Mouse (Mus musculus) neural tube, embryonic 14.5 days (tissue): ENCODE data around the gene Gpr63. TPM values are rescaled to one million over a fixed set of nuclear protein-coding genes. Genes with fewer than 3 reads are reported as not detected.

Source experiments
- ATAC-seq: fragments of 200-750 bp; cut with Nextera tagmentation; 2 replicates; pipeline ENCODE4 v1.8.0; 2017; ENCODE audit warnings: low read depth, mild to moderate bottlenecking, moderate TSS enrichment, moderate library complexity
- H3K27ac ChIP-seq: fragments of 300-500 bp; sonication (generic); 2 replicates; pipeline ENCODE4 v1.5.1; 2014; ENCODE audit warnings: low read depth, mild to moderate bottlenecking, control low read depth, low read length, moderate library complexity, mixed read lengths
- H3K27me3 ChIP-seq: fragments of 300-500 bp; sonication (generic); 2 replicates; pipeline ENCODE4 v1.6.1; 2014; ENCODE audit warnings: low read length; ENCODE audit not compliant: control insufficient read depth, insufficient read depth
- H3K36me3 ChIP-seq: fragments of 300-500 bp; sonication (generic); 2 replicates; pipeline ENCODE4 v1.6.1; 2014; ENCODE audit warnings: low read length, mixed read lengths; ENCODE audit not compliant: control insufficient read depth, insufficient read depth
- H3K4me1 ChIP-seq: fragments of 300-500 bp; sonication (generic); 2 replicates; pipeline ENCODE4 v1.6.1; 2014; ENCODE audit warnings: low read length; ENCODE audit not compliant: control insufficient read depth, insufficient read depth
- H3K4me2 ChIP-seq: fragments of 300-500 bp; sonication (generic); 2 replicates; pipeline ENCODE4 v1.6.1; 2014; ENCODE audit warnings: mild to moderate bottlenecking, low read depth, low read length, control low read depth
- H3K4me3 ChIP-seq: fragments of 300-500 bp; sonication (generic); 2 replicates; pipeline ENCODE4 v1.5.1; 2014; ENCODE audit warnings: low read depth, low read length, control low read depth, mixed read lengths
- H3K9ac ChIP-seq: fragments of 300-500 bp; sonication (generic); replicated peaks from 2 replicates; pipeline ENCODE4 v1.6.1; 2014; ENCODE audit warnings: low read depth, mild to moderate bottlenecking, control low read depth, low read length, mixed read lengths
- H3K9me3 ChIP-seq: fragments of 300-500 bp; sonication (generic); 2 replicates; pipeline ENCODE4 v1.6.1; 2016; ENCODE audit warnings: low read length; ENCODE audit not compliant: control insufficient read depth
- WGBS: fragments of 180-500 bp; shearing (Covaris S2); extraction: QIAGEN DNeasy Blood & Tissue Kit; methylation state at CpG from one replicate; pipeline ENCODE4 v1.1.7; 2014; 5-methylcytosine and 5-hydroxymethylcytosine counted together
- polyA plus RNA-seq: library from polyadenylated mRNA; unstranded; fragments of >200 nt; fragmentation: Nextera tagmentation; extraction: Ambion mirVana; gene quantifications from 2 replicates; pipeline ENCODE4 v1.2.1, GENCODE M21; 2014

Gene Gpr63
- 1.4 and 3.2 TPM in 2 replicates for polyA plus RNA-seq

DNA sequence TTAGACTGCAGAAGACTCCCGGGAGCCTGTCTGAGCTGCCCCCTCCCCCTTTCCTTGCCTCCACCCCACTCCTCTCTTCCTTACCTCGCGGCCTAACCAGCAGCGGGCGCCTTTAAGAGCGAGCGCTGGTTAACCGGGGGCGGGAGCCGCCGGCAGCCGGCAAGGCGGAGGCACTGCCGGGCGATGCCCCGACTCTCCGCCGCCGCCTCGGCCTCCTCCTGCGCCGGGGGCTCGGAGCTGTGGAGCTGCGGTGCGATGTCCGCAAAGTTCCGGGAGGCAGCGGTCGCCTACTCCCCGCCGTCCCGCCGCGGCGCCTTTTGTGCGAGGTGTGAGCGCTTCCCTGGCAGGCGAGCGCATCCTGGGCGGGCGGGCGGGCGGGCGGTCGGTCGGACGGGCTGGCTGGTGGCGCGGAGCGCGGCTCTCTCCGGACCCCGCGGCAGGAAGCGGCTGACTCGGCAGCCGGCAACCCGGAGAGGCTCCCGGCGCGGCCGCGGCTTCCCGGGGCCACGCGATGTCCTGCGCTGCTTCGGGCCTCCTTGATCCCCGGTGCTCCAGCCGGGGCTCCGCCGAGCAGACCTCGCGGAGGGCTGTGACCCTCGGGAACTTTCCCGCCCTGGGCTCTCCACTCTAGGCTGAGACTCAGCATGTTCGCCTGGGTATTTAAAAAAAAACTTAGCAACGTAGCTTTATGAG, at the start of gene Gpr63:
Gene Gpr63 (plus strand): TSS at position 109 of the 693 bp plus-strand sequence.
- Histone ChIP-seq H3K4me2 (peak within 1 kb of the TSS; percentile 56), H3K36me3 (no peaks in the 10 kb centered on the region), H3K27me3 (no peaks in the 10 kb centered on the region), H3K9me3 (no peaks in the 10 kb centered on the region), H3K4me1 (no peaks in the 10 kb centered on the region), H3K9ac (peak within 1 kb of the TSS; percentile 88), H3K4me3 (peak within 1 kb of the TSS; percentile 73), H3K27ac (peak within 1 kb of the TSS; percentile 88)
- WGBS = under 1% methylated on average over 73 of the region's 78 CpGs
- peak; percentile 99 for ATAC-seq

DNA sequence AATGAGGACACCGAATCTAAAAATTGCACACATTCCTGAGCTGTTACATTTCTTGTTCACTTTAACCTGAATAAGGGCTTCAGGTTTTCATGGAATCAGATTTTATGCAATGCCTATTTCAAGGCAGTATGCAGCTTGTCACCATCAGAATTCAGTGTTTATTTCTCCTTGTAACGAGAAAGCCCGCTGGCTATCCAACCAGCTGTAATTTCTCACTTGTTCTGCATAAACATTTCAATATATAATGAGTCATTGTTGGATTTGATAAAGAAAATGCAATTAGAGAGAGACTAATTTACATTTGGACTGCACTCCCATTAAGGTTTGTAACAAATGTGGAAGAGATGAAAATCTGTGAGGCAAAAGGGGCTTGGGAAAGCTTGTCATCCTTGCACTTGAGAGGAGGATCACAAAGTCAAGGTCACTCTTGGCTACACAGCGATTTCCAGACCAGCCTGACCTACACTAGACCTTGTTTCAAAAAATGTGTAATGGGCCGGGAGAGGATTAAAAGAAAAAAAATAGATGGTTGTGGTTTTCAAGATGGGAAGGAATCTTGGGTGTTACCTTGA, 46.1 kb upstream of the Gpr63 start:
- Histone ChIP-seq H3K4me1 (no peaks in the 10 kb centered on the region), H3K27ac (no peak overlapping the region), H3K27me3 (no peaks in the 10 kb centered on the region), H3K4me3 (no peak overlapping the region), H3K36me3 (no peaks in the 10 kb centered on the region), H3K9ac (no peak overlapping the region), H3K9me3 (no peaks in the 10 kb centered on the region), H3K4me2 (no peak overlapping the region)
- no peak for ATAC-seq
- 82% methylated on average over 5 of the region's 5 CpGs for WGBS

DNA sequence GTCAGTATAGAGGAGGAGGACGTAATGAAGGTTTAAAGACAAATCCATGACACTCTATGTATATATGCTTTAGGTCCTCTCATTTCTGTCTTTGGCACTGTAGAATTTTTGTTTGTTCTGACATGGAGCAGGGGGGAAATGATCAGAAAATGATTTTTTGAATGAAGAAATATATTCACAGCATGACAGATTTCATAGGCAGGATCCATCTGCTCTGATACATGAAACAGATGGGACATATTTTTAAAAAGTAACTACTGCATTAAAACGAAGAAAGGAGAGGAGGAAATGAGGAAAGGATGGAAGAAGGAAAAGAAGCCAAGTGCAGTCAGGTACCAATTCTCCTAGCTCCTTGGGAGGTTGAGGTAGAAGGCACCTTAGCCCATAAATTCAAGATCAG, 41.5 kb upstream of the Gpr63 start:
- H3K4me1 ChIP-seq = no peaks in the 10 kb centered on the region
- no peaks in the 10 kb centered on the region for H3K36me3 ChIP-seq
- 77% methylated on average over 2 of the region's 2 CpGs for WGBS
- no peak overlapping the region for H3K4me2 ChIP-seq
- H3K27ac ChIP-seq = no peak overlapping the region
- ATAC-seq = no peak
- no peak overlapping the region for H3K9ac ChIP-seq
- no peaks in the 10 kb centered on the region for H3K27me3 ChIP-seq
- H3K4me3 ChIP-seq = no peak overlapping the region
- H3K9me3 ChIP-seq = no peaks in the 10 kb centered on the region

DNA sequence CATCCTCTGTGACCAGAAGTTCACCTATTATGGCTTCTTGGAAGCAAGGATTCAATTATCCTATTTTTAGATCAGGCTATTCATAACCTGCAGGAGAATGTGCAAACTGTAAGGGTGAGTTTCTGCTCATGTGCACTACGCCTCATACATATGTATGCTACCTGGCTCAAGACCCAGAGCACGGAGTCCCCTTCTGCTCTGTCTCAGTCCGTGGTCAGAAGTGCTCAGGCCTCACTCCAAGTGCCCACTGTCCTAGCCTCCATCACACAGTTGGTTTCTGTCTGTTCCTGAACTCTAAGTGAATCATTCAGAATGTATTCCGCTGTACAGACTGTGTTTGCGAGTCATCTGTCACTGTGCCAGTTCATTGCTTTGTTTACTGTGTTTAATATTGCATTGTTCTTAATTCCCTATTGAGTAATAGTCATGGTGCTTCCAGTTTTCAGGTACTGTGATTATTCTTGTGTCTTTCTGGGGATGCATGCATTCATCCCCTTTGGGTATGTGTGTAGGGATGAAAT, 37.9 kb upstream of the Gpr63 start:
- Histone ChIP-seq H3K36me3 (no peaks in the 10 kb centered on the region), H3K9ac (no peak overlapping the region), H3K4me3 (no peak overlapping the region), H3K4me1 (no peaks in the 10 kb centered on the region), H3K27me3 (no peaks in the 10 kb centered on the region), H3K9me3 (no peaks in the 10 kb centered on the region), H3K4me2 (no peak overlapping the region), H3K27ac (no peak overlapping the region)
- ATAC-seq = peak; percentile 49; the same call in 1 of the 2 replicates
- WGBS = 79% methylated on average over 5 of the region's 5 CpGs

DNA sequence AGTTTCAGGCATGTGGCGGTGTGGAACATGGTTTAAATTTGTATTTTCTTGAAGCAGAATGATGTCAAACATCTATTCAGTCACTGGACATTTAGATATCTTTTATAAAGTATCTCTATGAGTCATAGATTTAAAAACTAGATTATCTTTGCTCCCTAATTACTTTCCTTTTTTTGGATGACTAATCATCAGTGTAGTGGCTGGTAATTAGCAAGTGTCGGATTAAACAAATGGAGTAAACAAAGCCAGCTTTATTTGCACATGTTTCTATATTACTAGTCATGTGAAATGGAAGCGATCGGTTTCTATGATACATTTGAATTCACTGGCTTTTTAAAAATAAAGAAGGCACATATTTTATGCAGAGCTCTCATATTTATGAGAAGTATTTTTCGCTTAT, 37.3 kb upstream of the Gpr63 start:
- Histone ChIP-seq H3K9me3 (no peaks in the 10 kb centered on the region), H3K36me3 (no peaks in the 10 kb centered on the region), H3K4me3 (no peak overlapping the region), H3K4me2 (no peak overlapping the region), H3K27me3 (no peaks in the 10 kb centered on the region), H3K4me1 (no peaks in the 10 kb centered on the region), H3K27ac (no peak overlapping the region), H3K9ac (no peak overlapping the region)
- ATAC-seq = no peak
- 85% methylated on average over 5 of the region's 5 CpGs for WGBS

DNA sequence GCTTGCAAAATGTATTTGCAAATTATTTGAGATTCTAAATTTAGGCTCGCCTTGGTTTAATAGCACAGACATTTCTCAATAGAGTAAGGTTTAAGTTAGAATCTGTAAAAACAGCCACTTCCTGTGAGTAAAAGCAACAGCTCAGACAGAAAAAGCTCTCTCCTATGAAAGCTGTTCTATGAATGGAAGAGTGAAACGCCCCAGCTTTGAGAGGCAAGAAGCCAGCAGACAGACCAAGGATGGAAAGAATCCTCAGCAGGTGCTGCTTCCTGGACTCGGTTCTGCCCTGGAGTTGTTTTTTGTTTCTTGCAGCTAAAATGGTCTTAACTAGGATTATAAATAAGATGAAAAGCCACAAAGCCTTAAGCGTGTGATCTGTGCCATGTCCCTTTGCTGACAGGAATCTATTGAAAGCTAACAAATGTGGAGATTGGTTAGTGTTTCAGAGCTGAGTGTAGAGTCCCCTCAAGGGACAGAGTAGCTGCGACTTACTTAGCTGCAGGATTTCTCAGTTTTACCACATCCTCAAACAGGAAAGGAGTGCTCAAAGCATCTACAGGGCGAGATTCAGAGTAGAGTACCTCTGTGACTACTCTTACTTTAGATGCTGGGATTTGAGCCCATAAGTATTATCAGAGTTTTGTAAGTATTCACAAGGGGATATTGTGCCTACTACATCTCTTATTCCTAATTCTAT, 23.3 kb upstream of the Gpr63 start:
- Histone ChIP-seq H3K27ac (no peak overlapping the region), H3K36me3 (no peaks in the 10 kb centered on the region), H3K4me2 (no peak overlapping the region), H3K9ac (no peak overlapping the region), H3K27me3 (no peaks in the 10 kb centered on the region), H3K4me3 (no peak overlapping the region), H3K9me3 (no peaks in the 10 kb centered on the region), H3K4me1 (no peaks in the 10 kb centered on the region)
- ATAC-seq = no peak
- WGBS = 69% methylated on average over 6 of the region's 6 CpGs

DNA sequence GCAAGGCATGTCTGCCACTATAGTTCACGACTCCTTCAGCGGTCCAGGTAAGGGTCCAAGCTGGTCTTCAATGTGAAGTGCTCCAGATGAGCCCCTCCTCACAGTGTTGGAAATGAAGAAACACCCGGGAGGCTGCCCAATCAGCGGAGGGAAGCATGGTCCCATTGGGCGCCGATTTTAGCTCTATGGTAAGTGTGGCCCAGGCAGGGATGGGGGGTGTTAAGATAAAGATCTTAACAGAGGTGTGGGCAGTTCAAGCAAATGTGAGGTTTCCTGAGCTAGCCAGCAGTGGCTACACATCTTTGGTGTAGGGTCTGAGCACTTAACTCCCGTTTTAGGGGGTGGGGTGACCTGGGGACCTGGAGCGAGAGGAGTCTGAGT, 299 bp upstream of the Gpr63 start:
- 4% methylated on average over 8 of the region's 8 CpGs for WGBS

DNA sequence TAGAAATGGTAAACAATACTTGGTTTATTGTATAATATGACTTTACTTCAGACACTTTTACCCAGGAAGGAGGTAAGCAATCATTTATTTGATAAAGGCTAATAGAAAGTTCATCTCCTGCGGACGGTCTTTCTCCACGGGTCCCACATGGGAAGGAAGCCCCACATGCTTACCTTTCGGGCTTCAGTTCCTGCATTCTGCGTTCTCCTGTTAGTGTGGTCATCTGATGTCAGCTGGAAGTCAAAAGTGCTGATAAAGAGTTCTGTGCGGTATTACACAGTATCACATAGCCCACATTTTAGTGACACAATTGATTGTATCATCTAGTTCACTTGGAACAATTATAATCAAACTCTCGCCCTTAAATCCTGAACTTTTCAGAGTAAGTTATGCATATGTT, 1.0 kb downstream of the Gpr63 start:
- ATAC-seq = no peak
- Histone ChIP-seq H3K9ac (no peak overlapping the region), H3K27ac (no peak overlapping the region), H3K36me3 (no peaks in the 10 kb centered on the region), H3K4me1 (no peaks in the 10 kb centered on the region), H3K27me3 (no peaks in the 10 kb centered on the region), H3K4me2 (peak overlapping the region; percentile 56), H3K9me3 (no peaks in the 10 kb centered on the region), H3K4me3 (peak overlapping the region; percentile 73)
- 21% methylated on average over 7 of the region's 7 CpGs for WGBS

More for the DNA sequence above, 299 bp upstream of the Gpr63 start:
- peak overlapping the region; percentile 73 for H3K4me3 ChIP-seq
- H3K4me2 ChIP-seq = peak overlapping the region; percentile 56
- ATAC-seq = peak; percentile 55
- no peaks in the 10 kb centered on the region for H3K9me3 ChIP-seq
- H3K9ac ChIP-seq = peak overlapping the region; percentile 88
- H3K36me3 ChIP-seq = no peaks in the 10 kb centered on the region
- H3K27me3 ChIP-seq = no peaks in the 10 kb centered on the region
- H3K27ac ChIP-seq = no peak overlapping the region
- H3K4me1 ChIP-seq = no peaks in the 10 kb centered on the region

DNA sequence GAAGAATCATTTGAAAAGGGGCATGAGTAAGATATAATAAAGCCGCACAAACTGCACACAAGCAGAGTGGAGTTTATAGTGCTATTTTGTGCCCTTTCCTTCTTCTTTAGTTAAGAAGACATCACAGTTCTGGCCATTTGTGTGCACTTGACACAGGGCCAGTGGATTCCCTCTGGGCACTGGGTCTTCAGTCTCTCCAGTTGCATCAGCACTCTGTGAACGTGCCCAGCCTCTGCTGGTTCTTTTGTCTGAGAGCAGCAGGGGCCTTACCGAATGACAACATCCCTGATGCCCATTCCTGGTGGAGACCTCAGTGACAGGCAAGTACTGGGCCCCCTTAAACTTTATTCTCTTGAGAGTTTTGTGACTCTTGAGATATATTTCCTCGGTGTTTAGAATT, 12.4 kb downstream of the Gpr63 start:
- H3K4me1 ChIP-seq = no peaks in the 10 kb centered on the region
- 42% methylated on average over 4 of the region's 4 CpGs for WGBS
- ATAC-seq = peak; percentile 46; the same call in 1 of the 2 replicates

More for the DNA sequence above, 12.4 kb downstream of the Gpr63 start:
- no peaks in the 10 kb centered on the region for H3K9me3 ChIP-seq
- H3K4me3 ChIP-seq = no peak overlapping the region
- no peaks in the 10 kb centered on the region for H3K27me3 ChIP-seq
- no peaks in the 10 kb centered on the region for H3K36me3 ChIP-seq
- no peak overlapping the region for H3K27ac ChIP-seq
- H3K4me2 ChIP-seq = no peak overlapping the region
- no peak overlapping the region for H3K9ac ChIP-seq
